Mouse (Mus musculus) stomach, postnatal 0 days (tissue): Measurements from ENCODE around the gene Tmco3. TPM values are rescaled to one million over a fixed set of nuclear protein-coding genes. Genes with fewer than 3 reads are reported as not detected.

Source experiments
- ATAC-seq: fragments of 200-750 bp; cut with Nextera tagmentation; 2 replicates; pipeline ENCODE4 v1.8.0; 2017; ENCODE audit not compliant: low FRiP score, low TSS enrichment
- DNase-seq: peaks from one replicate; pipeline ENCODE4 v3.0.0-alpha.2; 2016; ENCODE audit warnings: low spot score
- H3K27ac ChIP-seq: fragments of 300-500 bp; sonication (generic); replicated peaks from 2 replicates; pipeline ENCODE4 v1.5.1; 2014; ENCODE audit warnings: mild to moderate bottlenecking, control low read depth
- H3K27me3 ChIP-seq: fragments of 300-500 bp; sonication (generic); 2 replicates; pipeline ENCODE4 v1.6.1; 2014; ENCODE audit warnings: low read length; ENCODE audit not compliant: control insufficient read depth, insufficient read depth
- H3K36me3 ChIP-seq: fragments of 300-500 bp; sonication (generic); 2 replicates; pipeline ENCODE4 v1.6.1; 2014; ENCODE audit warnings: low read length, mixed read lengths; ENCODE audit not compliant: control insufficient read depth, insufficient read depth
- H3K4me1 ChIP-seq: fragments of 300-500 bp; sonication (generic); replicated peaks from 2 replicates; pipeline ENCODE4 v1.6.1; 2014; ENCODE audit warnings: antibody characterized with exemption; ENCODE audit not compliant: control insufficient read depth, insufficient read depth
- H3K4me2 ChIP-seq: fragments of 300-500 bp; sonication (generic); replicated peaks from 2 replicates; pipeline ENCODE4 v1.6.1; 2014; ENCODE audit warnings: low read depth, mild to moderate bottlenecking, control low read depth, moderate library complexity
- H3K4me3 ChIP-seq: fragments of 300-500 bp; sonication (generic); 2 replicates; pipeline ENCODE4 v1.5.1; 2014; ENCODE audit warnings: low read depth, low read length, control low read depth
- H3K9ac ChIP-seq: fragments of 300-500 bp; sonication (generic); 2 replicates; pipeline ENCODE4 v1.6.1; 2014; ENCODE audit warnings: mild to moderate bottlenecking, low read length, control low read depth, mixed read lengths
- H3K9me3 ChIP-seq: fragments of 300-500 bp; sonication (generic); 2 replicates; pipeline ENCODE4 v1.6.1; 2016; ENCODE audit warnings: low read length; ENCODE audit not compliant: control insufficient read depth
- CTCF ChIP-seq: IDR thresholded peaks from 2 replicates; pipeline ENCODE4 v1.5.1; 2016; ENCODE audit warnings: antibody characterized with exemption, low read depth, mild to moderate bottlenecking, moderate library complexity
- EP300 ChIP-seq: optimal IDR thresholded peaks from 2 replicates; pipeline ENCODE3; 2016; ENCODE audit warnings: antibody characterized with exemption
- WGBS: fragments of 180-500 bp; shearing (Covaris S2); extraction: QIAGEN DNeasy Blood & Tissue Kit; methylation state at CpG from one replicate; pipeline ENCODE4 v1.1.7; 2014; 5-methylcytosine and 5-hydroxymethylcytosine counted together
- polyA plus RNA-seq: library from polyadenylated mRNA; unstranded; fragments of >200 nt; fragmentation: Nextera tagmentation; extraction: Ambion mirVana; gene quantifications from 2 replicates; pipeline ENCODE4 v1.2.1, GENCODE M21; 2015

Tmco3 gene
- polyA plus RNA-seq, 1 experiment from 2014 or later, result 14.7 TPM

DNA sequence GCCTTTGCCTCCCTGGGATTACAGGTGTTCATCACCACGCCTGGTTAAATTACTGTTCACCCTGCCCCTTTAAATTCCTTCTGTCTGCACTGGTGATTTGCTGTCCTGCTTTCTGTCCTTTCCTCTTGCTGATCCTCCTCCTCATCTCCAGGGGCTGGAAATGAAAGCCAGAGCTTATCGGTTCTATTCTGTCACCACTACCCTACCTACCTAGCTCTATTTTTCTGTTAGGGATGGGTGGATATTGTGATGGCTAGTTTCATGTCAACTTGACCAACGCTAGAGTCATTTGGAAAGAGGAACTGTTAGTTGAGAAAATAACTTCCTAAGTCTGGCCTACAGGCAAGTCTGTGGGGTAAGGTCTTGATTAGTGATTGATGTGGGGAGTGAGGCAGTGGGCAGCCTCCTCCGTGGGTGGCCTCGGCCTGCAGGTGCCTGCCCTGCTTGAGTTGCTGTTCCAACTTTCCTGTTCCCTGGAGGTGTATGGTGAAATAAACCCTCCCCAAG is 11.0 kb upstream of the Tmco3 start:
- Histone ChIP-seq H3K9me3 (no peaks in the 10 kb centered on the region), H3K36me3 (no peaks in the 10 kb centered on the region), H3K4me1 (no peaks in the 10 kb centered on the region), H3K27me3 (no peaks in the 10 kb centered on the region), H3K27ac (no peak overlapping the region), H3K4me3 (no peak overlapping the region), H3K4me2 (no peak overlapping the region), H3K9ac (no peak overlapping the region)
- ATAC-seq (no peak), DNase-seq (no peak)
- no peak for TF ChIP-seq EP300
- TF ChIP-seq CTCF, result no peak
- WGBS, result 76% methylated on average over 5 of the region's 5 CpGs

DNA sequence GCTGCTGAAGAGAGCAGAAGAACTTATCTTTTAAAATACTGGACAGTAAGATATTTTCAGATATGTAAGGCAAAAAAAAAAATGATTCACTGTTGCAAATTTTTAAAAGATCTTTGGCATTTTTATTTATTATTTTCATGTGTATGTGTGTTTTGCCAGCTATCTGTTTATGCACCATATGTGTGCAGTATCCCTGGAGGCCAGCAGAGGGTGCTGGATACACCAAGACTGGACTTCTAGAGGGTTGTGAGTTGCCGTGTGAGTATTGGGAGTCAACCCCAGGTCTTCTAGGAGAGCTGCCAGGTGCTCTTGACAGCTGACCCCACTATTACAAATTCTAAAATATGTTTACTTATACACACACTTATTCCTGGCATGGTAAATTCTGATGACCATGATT is 4.8 kb upstream of the Tmco3 start:
- TF ChIP-seq CTCF, result peak; percentile 43
- TF ChIP-seq EP300, result no peak
- H3K4me2 ChIP-seq, result no peak overlapping the region
- 64% methylated on average over 1 of the region's 1 CpGs for WGBS

DNA sequence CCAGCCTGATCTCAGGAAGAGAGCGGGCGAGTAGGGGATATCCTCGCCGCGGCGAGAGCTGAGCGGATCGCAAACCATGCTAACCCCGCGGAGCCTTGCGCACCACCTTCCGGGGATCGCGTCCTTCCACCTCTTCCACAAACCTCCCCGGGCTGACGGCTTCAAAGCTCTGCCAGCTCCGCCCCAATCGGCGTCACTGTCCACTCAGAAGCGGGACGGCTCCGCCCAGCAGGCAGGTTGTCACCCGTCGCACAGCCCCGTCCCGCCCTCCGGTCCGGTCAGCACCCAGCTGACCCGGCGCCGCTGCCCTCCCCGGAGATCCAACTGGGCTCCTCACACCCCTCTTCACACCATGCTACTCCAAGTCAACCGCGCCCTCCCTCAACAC is 692 bp upstream of the Tmco3 start:
- H3K4me2 ChIP-seq, result peak overlapping the region; percentile 96
- 1% methylated on average over 33 of the region's 34 CpGs for WGBS
- no peaks in the 10 kb centered on the region for H3K36me3 ChIP-seq
- H3K4me1 ChIP-seq, result peaks cover 5% of the 10 kb centered on the region; the same call in 1 of the 2 replicates
- peak; percentile 94 for DNase-seq
- peak; percentile 90 for ATAC-seq
- H3K9me3 ChIP-seq, result no peaks in the 10 kb centered on the region
- peak overlapping the region; percentile 57 for H3K4me3 ChIP-seq
- peak overlapping the region; percentile 93 for H3K27ac ChIP-seq
- TF ChIP-seq EP300 (no peak), CTCF (no peak; the same call in 1 of the 2 replicates)
- no peaks in the 10 kb centered on the region for H3K27me3 ChIP-seq
- peak overlapping the region; percentile 79 for H3K9ac ChIP-seq

More for the DNA sequence above, 4.8 kb upstream of the Tmco3 start:
- no peak for DNase-seq
- Histone ChIP-seq H3K9me3 (no peaks in the 10 kb centered on the region), H3K9ac (no peak overlapping the region), H3K36me3 (no peaks in the 10 kb centered on the region), H3K27me3 (no peaks in the 10 kb centered on the region), H3K27ac (no peak overlapping the region), H3K4me3 (no peak overlapping the region), H3K4me1 (peaks cover 5% of the 10 kb centered on the region; the same call in 1 of the 2 replicates)
- ATAC-seq, result no peak

DNA sequence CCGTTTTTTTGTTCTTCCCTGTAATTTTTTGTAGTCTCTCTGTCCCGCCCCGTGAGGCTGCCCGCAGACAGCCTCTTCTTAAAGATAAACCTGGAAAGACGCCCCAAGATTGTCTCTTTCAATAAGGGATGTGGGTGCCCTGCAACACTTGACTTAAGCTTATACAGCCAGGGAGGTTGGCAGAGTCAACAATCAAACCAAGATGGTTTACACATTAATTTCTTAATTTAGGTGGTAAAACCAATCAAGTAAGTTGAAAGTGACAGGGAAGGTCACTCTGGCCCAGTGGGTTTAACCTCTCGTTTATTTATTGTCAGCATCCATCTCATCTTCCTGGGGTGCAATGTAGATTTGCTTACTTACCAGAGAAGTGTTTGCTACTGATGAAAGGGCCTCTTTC is 656 bp downstream of the Tmco3 start:
- H3K4me1 ChIP-seq, result peaks cover 5% of the 10 kb centered on the region; the same call in 1 of the 2 replicates
- H3K9me3 ChIP-seq, result no peaks in the 10 kb centered on the region
- no peaks in the 10 kb centered on the region for H3K27me3 ChIP-seq
- H3K4me2 ChIP-seq, result peak overlapping the region; percentile 96
- ATAC-seq (no peak), DNase-seq (no peak)
- peak overlapping the region; percentile 79 for H3K9ac ChIP-seq
- H3K36me3 ChIP-seq, result peaks cover 3% of the 10 kb centered on the region; the same call in 1 of the 2 replicates
- TF ChIP-seq EP300, result no peak
- TF ChIP-seq CTCF, result no peak
- peak overlapping the region; percentile 57 for H3K4me3 ChIP-seq
- 2% methylated on average over 6 of the region's 6 CpGs for WGBS
- peak overlapping the region; percentile 93; the same call in 1 of the 2 replicates for H3K27ac ChIP-seq

DNA sequence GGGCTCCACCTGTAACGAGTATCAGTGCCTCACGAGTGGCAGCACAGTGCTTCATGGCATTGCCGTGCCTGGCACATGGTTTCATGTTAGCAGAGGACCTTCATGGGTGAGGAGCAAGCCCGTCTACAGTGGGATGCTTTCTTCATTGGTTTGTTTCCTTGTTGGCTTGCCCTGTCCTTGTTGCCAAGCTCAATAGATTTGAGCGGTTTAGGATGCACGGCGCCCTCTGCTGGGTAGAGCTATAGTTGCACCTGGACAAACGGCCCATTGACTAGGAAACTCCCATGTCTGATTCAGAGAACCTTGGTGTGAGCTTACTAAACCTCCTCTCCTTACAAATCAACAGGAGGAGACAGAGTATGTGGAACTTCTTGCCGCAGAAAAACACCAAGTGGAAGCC is 4.4 kb downstream of the Tmco3 start:
- H3K9me3 ChIP-seq, result no peaks in the 10 kb centered on the region
- TF ChIP-seq CTCF (peak; percentile 95), EP300 (no peak)
- ATAC-seq, result no peak
- H3K4me1 ChIP-seq, result no peaks in the 10 kb centered on the region
- no peaks in the 10 kb centered on the region for H3K27me3 ChIP-seq
- no peak overlapping the region for H3K4me3 ChIP-seq
- no peak overlapping the region for H3K4me2 ChIP-seq
- WGBS, result 28% methylated on average over 9 of the region's 9 CpGs
- peaks cover 23% of the 10 kb centered on the region; the same call in 1 of the 2 replicates for H3K36me3 ChIP-seq
- DNase-seq, result peak; percentile 86
- H3K9ac ChIP-seq, result no peak overlapping the region
- H3K27ac ChIP-seq, result no peak overlapping the region

DNA sequence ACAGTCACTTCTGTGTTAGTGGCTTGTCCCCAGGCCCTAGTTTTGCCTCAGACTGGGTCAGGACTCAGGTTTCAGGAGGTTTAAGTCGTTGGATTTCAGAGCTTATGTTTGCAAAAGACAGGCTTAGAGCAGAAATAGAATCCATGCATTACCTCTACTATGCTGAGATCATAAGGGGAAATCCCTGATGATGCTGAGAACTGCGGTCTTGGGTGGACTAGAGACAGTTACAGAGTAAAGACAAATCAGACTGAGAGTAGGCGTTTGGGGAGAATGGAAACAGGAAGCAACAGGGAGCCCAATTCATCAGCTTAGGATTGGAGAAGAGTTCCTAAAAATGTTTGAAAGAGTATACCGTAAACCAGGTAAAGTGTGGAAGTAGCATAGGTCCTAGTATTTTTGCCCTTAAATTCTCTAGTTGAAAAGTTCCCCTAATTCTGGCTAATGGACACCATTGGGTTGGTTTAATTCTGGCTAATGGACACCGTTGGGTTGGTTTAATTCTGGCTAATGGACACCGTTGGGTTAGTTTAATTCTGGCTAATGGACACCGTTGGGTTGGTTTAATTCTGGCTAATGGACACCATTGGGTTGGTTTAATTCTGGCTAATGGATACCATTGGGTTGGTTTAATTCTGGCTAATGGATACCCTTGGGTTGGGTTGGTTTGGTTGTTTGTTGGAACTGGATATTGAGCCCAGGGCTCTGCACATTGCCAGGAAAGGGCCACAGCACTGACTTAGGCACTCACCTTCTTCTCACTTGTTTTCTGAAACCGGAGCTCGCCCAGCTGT is 5.9 kb downstream of the Tmco3 start:
- Histone ChIP-seq H3K4me2 (no peak overlapping the region), H3K9ac (no peak overlapping the region), H3K36me3 (peaks cover 24% of the 10 kb centered on the region; the same call in 1 of the 2 replicates), H3K27me3 (no peaks in the 10 kb centered on the region), H3K4me1 (no peaks in the 10 kb centered on the region), H3K27ac (no peak overlapping the region), H3K9me3 (no peaks in the 10 kb centered on the region), H3K4me3 (no peak overlapping the region)
- 91% methylated on average over 9 of the region's 9 CpGs for WGBS
- no peak for TF ChIP-seq CTCF
- no peak for TF ChIP-seq EP300
- ATAC-seq (no peak), DNase-seq (no peak)
